Mouse (Mus musculus) liver, embryonic 16.5 days (tissue): ENCODE data around the gene Nol7. TPM values are rescaled to one million over a fixed set of nuclear protein-coding genes. Genes with fewer than 3 reads are reported as not detected.

ENCODE experiments used
- ATAC-seq: fragments of 200-750 bp; cut with Nextera tagmentation; 2 replicates; pipeline ENCODE4 v1.8.0; 2017; ENCODE audit warnings: low read depth, mild to moderate bottlenecking, moderate number of reproducible peaks, moderate library complexity
- H3K27ac ChIP-seq: fragments of 300-500 bp; sonication (generic); 2 replicates; pipeline ENCODE4 v1.5.1; 2014; ENCODE audit warnings: mild to moderate bottlenecking, low read length
- H3K27me3 ChIP-seq: fragments of 300-500 bp; sonication (generic); 2 replicates; pipeline ENCODE4 v1.6.1; 2014; ENCODE audit warnings: low read depth, low read length, mixed read lengths; ENCODE audit not compliant: control insufficient read depth, insufficient read depth
- H3K36me3 ChIP-seq: fragments of 300-500 bp; sonication (generic); 2 replicates; pipeline ENCODE4 v1.6.1; 2014; ENCODE audit warnings: mild to moderate bottlenecking; ENCODE audit not compliant: control insufficient read depth, insufficient read depth
- H3K4me1 ChIP-seq: fragments of 300-500 bp; sonication (generic); 2 replicates; pipeline ENCODE4 v1.6.1; 2014; ENCODE audit warnings: low read depth, low read length, mixed read lengths; ENCODE audit not compliant: control insufficient read depth
- H3K4me2 ChIP-seq: fragments of 300-500 bp; sonication (generic); 2 replicates; pipeline ENCODE4 v1.6.1; 2014; ENCODE audit warnings: low read depth, low read length, mixed read lengths
- H3K4me3 ChIP-seq: fragments of 300-500 bp; sonication (generic); 2 replicates; pipeline ENCODE4 v1.5.1; 2014; ENCODE audit warnings: low read depth, mild to moderate bottlenecking, low read length
- H3K9ac ChIP-seq: fragments of 300-500 bp; sonication (generic); 2 replicates; pipeline ENCODE4 v1.6.1; 2014; ENCODE audit warnings: low read depth, low read length
- H3K9me3 ChIP-seq: fragments of 300-500 bp; sonication (generic); replicated peaks from 2 replicates; pipeline ENCODE4 v1.6.1; 2016; ENCODE audit warnings: low read length; ENCODE audit not compliant: control insufficient read depth
- WGBS: fragments of 180-500 bp; shearing (Covaris S2); extraction: QIAGEN DNeasy Blood & Tissue Kit; methylation state at CpG from one replicate; pipeline ENCODE4 v1.1.7; 2014; ENCODE audit not compliant: insufficient replicate concordance; 5-methylcytosine and 5-hydroxymethylcytosine counted together
- polyA plus RNA-seq: library from polyadenylated mRNA; unstranded; fragments of >200 nt; fragmentation: Nextera tagmentation; extraction: Ambion mirVana; gene quantifications from 2 replicates; pipeline ENCODE4 v1.2.1, GENCODE M21; 2015

Gene Nol7
- polyA plus RNA-seq, 1 experiment from 2014 or later: 77.7 TPM

DNA sequence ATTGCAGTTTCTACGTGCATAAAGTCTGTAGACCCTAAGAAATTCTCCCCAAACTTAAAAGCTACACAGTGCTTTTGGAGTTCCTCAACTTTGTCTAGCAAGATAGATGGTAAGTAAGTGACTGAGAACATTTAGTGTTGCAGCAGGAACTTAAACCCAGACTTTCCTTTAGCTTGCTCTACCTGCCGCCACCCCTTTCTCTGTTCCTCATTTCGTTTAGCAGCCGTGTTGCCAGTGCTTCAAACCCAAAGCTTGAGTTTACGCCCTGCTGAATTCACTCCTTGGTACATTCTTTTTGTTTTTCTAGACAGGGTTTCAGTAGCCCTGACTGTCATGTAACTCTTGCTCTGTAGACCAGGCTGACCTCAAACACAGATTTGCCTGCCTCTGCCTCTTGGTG lies 1.4 kb downstream of the Nol7 start:
- no peak overlapping the region for H3K27ac ChIP-seq
- WGBS: 61% methylated on average over 5 of the region's 5 CpGs

DNA sequence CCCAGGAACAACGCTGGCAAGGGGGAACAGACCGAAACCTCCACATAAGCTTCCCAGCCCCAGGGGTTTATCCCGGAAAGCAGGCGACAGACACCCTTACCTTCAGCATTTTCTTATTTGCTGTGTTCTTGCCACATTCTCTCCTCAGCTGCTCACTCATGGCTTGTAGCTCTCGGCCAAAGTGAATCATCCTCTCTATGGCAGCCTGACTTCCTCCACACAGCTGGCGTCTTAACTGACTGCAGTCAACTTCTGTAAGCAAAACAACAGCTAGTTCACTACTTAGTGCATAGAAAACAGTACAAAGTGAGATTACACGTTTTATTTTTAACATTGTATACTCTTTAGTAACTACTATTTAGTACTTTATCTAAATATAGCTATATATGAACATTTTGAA lies 14.1 kb downstream of the Nol7 start:
- 81% methylated on average over 7 of the region's 7 CpGs for WGBS
- no peak overlapping the region for H3K27ac ChIP-seq
- no peaks in the 10 kb centered on the region for H3K27me3 ChIP-seq
- no peaks in the 10 kb centered on the region for H3K4me1 ChIP-seq
- H3K36me3 ChIP-seq: peaks cover 19% of the 10 kb centered on the region
- no peak for ATAC-seq
- H3K4me3 ChIP-seq: no peak overlapping the region
- H3K4me2 ChIP-seq: no peak overlapping the region
- H3K9ac ChIP-seq: no peak overlapping the region
- no peaks in the 10 kb centered on the region for H3K9me3 ChIP-seq

More for the DNA sequence above, 1.4 kb downstream of the Nol7 start:
- H3K9me3 ChIP-seq: no peaks in the 10 kb centered on the region
- peak overlapping the region; percentile 92; the same call in 1 of the 2 replicates for H3K9ac ChIP-seq
- H3K36me3 ChIP-seq: peaks cover 28% of the 10 kb centered on the region
- peak overlapping the region; percentile 78 for H3K4me2 ChIP-seq
- peaks cover 7% of the 10 kb centered on the region for H3K4me1 ChIP-seq
- H3K27me3 ChIP-seq: no peaks in the 10 kb centered on the region
- ATAC-seq: no peak
- H3K4me3 ChIP-seq: peak overlapping the region; percentile 96

DNA sequence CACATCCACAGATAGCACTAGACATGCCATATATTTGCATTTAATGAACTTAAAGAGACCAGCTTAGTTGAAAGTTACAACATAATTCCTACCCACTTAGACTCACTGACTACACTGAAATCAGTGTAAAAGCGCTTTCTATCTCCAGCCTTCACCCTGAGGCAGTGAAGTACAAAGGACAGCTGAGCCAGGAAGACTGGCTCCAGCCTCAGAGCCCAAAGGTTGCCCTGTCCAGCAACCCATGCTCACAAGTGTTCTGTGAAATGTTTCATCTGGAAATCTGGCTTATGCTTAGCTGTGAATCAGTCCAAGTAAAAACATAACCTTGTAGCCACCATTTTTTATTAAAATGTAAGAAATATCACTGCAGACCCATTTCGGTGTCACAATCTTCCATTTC lies 15.4 kb downstream of the Nol7 start:
- no peaks in the 10 kb centered on the region for H3K9me3 ChIP-seq
- ATAC-seq: no peak
- no peaks in the 10 kb centered on the region for H3K4me1 ChIP-seq
- peaks cover 16% of the 10 kb centered on the region for H3K36me3 ChIP-seq
- H3K4me2 ChIP-seq: no peak overlapping the region
- H3K9ac ChIP-seq: no peak overlapping the region
- H3K4me3 ChIP-seq: no peak overlapping the region
- no peak overlapping the region for H3K27ac ChIP-seq
- 88% methylated on average over 2 of the region's 2 CpGs for WGBS
- no peaks in the 10 kb centered on the region for H3K27me3 ChIP-seq

DNA sequence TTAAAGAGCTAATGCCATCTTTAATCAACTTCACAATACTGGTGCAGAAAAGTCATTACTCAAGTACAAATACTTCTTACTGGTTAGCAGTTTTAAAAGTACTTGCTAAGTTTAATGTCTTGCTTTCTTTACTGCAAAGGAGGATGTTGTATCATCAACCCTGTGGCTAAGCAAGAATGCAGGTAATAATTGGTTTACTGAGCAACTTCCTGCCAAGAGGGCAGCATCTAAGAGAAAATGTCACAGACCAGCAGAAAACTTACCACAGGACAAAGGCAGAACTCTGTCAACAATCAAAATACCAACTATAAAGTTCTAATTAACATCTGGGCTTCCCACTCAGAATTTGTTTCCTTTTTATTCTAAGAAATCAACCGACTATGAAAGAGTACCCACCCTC lies 17.1 kb downstream of the Nol7 start:
- Histone ChIP-seq H3K4me1 (no peaks in the 10 kb centered on the region), H3K36me3 (peaks cover 29% of the 10 kb centered on the region), H3K4me2 (no peak overlapping the region), H3K27me3 (no peaks in the 10 kb centered on the region), H3K9ac (no peak overlapping the region), H3K27ac (no peak overlapping the region), H3K9me3 (no peaks in the 10 kb centered on the region), H3K4me3 (no peak overlapping the region)
- 59% methylated on average over 1 of the region's 1 CpGs for WGBS
- ATAC-seq: no peak

DNA sequence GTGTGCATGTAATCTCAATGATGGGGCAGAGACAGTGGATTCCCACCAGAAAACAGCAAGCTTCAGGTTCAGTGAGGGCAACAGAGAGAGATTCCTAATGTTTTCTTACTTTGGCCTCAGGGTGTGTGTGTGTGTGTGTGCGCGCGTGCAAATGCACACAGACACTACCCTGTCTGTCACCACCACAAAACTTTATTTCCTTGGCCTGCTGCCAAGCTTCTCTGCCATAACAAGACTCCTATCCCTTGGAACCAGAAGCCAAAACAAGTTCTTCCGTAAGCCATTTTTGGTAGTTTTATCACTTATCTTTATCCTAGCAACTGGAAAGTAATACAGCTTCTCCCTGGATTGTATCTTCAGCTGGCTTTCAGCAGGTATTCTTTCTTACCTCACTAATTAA lies 30.2 kb downstream of the Nol7 start:
- H3K9me3 ChIP-seq: no peaks in the 10 kb centered on the region
- no peak overlapping the region for H3K4me3 ChIP-seq
- H3K9ac ChIP-seq: no peak overlapping the region
- peaks cover 5% of the 10 kb centered on the region; the same call in 1 of the 2 replicates for H3K36me3 ChIP-seq
- H3K27me3 ChIP-seq: no peaks in the 10 kb centered on the region
- WGBS: 93% methylated on average over 4 of the region's 4 CpGs
- ATAC-seq: no peak
- H3K4me2 ChIP-seq: no peak overlapping the region
- no peak overlapping the region for H3K27ac ChIP-seq
- no peaks in the 10 kb centered on the region for H3K4me1 ChIP-seq

DNA sequence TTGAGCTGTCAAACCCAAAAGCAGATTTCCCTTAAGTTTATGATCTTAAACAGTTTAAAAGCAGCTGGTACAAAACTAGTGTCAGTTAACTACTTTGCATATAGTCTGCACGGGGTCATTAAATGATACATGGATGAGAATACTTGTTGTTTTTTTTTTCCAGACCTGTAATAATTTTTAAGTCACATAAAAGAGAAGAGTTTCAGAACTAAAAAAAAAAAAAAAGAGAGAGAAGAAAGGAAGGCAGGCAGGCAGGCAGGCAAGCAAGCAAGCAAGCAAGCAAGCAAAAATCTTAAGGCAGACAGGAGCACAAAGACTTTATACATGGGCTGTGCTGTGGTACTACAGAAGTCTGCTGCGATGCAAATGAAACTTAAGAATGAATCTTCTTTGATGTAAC lies 35.2 kb downstream of the Nol7 start:
- no peak overlapping the region for H3K4me3 ChIP-seq
- no peaks in the 10 kb centered on the region for H3K9me3 ChIP-seq
- H3K4me1 ChIP-seq: no peaks in the 10 kb centered on the region
- no peaks in the 10 kb centered on the region; the same call in 1 of the 2 replicates for H3K36me3 ChIP-seq
- ATAC-seq: no peak
- no peaks in the 10 kb centered on the region for H3K27me3 ChIP-seq
- H3K4me2 ChIP-seq: no peak overlapping the region
- H3K27ac ChIP-seq: no peak overlapping the region
- WGBS: 81% methylated on average over 2 of the region's 2 CpGs
- no peak overlapping the region for H3K9ac ChIP-seq

DNA sequence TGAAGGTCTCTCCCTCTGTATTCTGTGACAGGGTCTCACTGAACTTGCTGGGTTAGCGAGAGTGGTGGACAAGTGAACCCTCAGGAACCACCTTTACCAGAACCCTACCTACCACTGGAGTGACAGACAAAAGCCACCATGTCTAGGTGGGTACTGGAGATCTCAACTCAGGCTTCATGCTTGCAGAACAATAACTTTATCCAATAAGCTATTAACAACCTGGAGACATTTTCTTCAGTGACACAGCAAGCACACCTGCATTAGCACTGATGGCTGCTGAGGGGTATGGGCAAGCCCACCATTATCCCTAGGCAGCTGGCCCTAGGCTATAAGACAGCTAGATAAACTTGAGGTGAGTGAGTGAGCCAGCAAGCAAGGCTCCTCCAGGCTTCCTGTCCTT lies 42.2 kb downstream of the Nol7 start:
- H3K4me3 ChIP-seq: no peak overlapping the region
- no peak overlapping the region for H3K4me2 ChIP-seq
- no peaks in the 10 kb centered on the region for H3K9me3 ChIP-seq
- H3K27ac ChIP-seq: no peak overlapping the region
- no peak overlapping the region for H3K9ac ChIP-seq
- 86% methylated on average over 1 of the region's 1 CpGs for WGBS
- no peaks in the 10 kb centered on the region for H3K36me3 ChIP-seq
- no peak for ATAC-seq
- no peaks in the 10 kb centered on the region for H3K4me1 ChIP-seq
- no peaks in the 10 kb centered on the region for H3K27me3 ChIP-seq

DNA sequence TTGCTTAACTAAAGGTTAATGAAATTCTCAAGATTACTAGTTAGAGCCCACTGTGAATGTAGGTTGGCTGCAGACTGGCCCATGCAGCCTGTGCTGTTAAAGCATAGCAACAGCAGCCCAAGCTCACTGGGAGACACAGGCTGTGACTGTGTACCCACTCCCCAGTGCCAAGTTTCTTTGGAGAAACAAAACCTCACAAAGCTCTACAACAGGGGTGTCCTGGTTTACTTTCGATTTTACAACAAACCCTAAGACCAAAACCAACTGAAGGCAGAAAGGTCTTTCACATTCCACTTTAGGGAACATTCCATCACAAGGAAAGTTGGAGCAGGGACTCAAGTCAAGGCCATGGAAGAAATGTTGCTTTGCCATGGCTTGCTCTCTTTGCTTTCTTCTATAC lies 44.4 kb downstream of the Nol7 start:
- WGBS: 59% methylated on average over 1 of the region's 1 CpGs
- H3K27me3 ChIP-seq: no peaks in the 10 kb centered on the region

DNA sequence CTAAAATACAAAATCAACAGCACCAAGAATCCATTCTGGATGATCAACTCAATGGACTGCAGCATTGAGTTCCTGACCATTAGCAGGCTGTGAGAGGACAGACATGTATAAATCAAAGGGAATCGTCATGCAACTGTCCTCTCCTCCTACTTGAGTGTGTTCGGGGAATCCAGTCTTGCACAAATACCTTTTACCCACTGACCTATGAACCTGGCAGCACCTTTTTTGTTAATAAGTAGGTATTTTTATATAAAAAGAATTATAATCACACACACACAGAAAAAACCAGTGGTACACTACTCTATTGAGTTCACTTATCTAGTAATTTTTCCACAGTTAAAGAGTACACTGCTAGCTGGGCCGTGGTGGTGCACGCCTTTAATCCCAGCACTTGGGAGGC lies 45.5 kb downstream of the Nol7 start:
- Histone ChIP-seq H3K4me1 (no peaks in the 10 kb centered on the region), H3K27me3 (no peaks in the 10 kb centered on the region), H3K9me3 (no peaks in the 10 kb centered on the region), H3K4me2 (no peak overlapping the region), H3K27ac (no peak overlapping the region), H3K9ac (no peak overlapping the region), H3K4me3 (no peak overlapping the region), H3K36me3 (no peaks in the 10 kb centered on the region)
- WGBS: 79% methylated on average over 4 of the region's 4 CpGs
- ATAC-seq: no peak

More for the DNA sequence above, 44.4 kb downstream of the Nol7 start:
- Histone ChIP-seq H3K4me3 (no peak overlapping the region), H3K9me3 (no peaks in the 10 kb centered on the region), H3K9ac (no peak overlapping the region), H3K4me1 (no peaks in the 10 kb centered on the region), H3K27ac (no peak overlapping the region), H3K36me3 (no peaks in the 10 kb centered on the region), H3K4me2 (no peak overlapping the region)
- no peak for ATAC-seq
